Mouse (Mus musculus) heart, postnatal 10 days (tissue): ENCODE results near the gene Zfp13. TPM values are rescaled to one million over a fixed set of nuclear protein-coding genes. Genes with fewer than 3 reads are reported as not detected.
A peak's percentile ranks its signal among the peaks of the same experiment; 100 is the strongest.

Experiments used
- DNase-seq, 2 experiments: peaks; one replicate each; pipeline ENCODE4 v3.0.0; 2021
- intact Hi-C: fragments of 180-260 bp; cut with DNase I; formaldehyde crosslinking; loops from one replicate; pipeline ENCODE4 v1.15.1; 2025
- total RNA-seq, 2 experiments: library from RNA; stranded (reverse); gene quantifications; 2 replicates each; pipeline ENCODE4 v1.2.3; 2021

Zfp13 gene
- total RNA-seq, 2 experiments from 2014 or later, result 8.5 to 10.0 TPM

GRCm38 (mm10) chr17:23551416-23551815 lies 47.9 kb downstream of the Zfp13 start:
- intact Hi-C loops, result no loop called here
- no peak for DNase-seq

GRCm38 (mm10) chr17:23550856-23551255 lies 48.4 kb downstream of the Zfp13 start:
- intact Hi-C loops, result no loop called here
- peak in 1 of 2 experiments; percentile 24 for DNase-seq

GRCm38 (mm10) chr17:23550188-23550791 lies 49.0 kb downstream of the Zfp13 start:
- intact Hi-C loops, result no loop called here

GRCm38 (mm10) chr17:23549441-23549840 lies 49.8 kb downstream of the Zfp13 start:
- DNase-seq, result no peak
- intact Hi-C loops, result loop anchor here (5.0 kb wide), 1 partner anchor 362 kb away; no protein-coding TSS in a partner anchor

More at GRCm38 (mm10) chr17:23550188-23550791, 49.0 kb downstream of the Zfp13 start:
- peak; percentile 94 for DNase-seq

GRCm38 (mm10) chr17:23548615-23549014 lies 50.7 kb downstream of the Zfp13 start:
- intact Hi-C loops, result loop anchor here (5.0 kb wide), 1 partner anchor 361 kb away; no protein-coding TSS in a partner anchor
- peak; percentile 70 to 82 for DNase-seq

GRCm38 (mm10) chr17:23547681-23548443 lies 51.4 kb downstream of the Zfp13 start:
- no peak for DNase-seq
- intact Hi-C loops, result loop anchor here (5.0 kb wide), 1 partner anchor 361 kb away; no protein-coding TSS in a partner anchor

- intact Hi-C loops, result loop anchor here (5.0 kb wide), 1 partner anchor 360 kb away; no protein-coding TSS in a partner anchor
- DNase-seq, result peak; percentile 84 to 89
Measured at GRCm38 (mm10) chr17:23546702-23547505, 52.4 kb downstream of the Zfp13 start.

GRCm38 (mm10) chr17:23546333-23546701 lies 53.0 kb downstream of the Zfp13 start:
- intact Hi-C loops, result loop anchor here (5.0 kb wide), 1 partner anchor 359 kb away; no protein-coding TSS in a partner anchor

GRCm38 (mm10) chr17:23545841-23546240 lies 53.4 kb downstream of the Zfp13 start:
- no peak for DNase-seq
- intact Hi-C loops, result loop anchor here (5.0 kb wide), 1 partner anchor 359 kb away; no protein-coding TSS in a partner anchor

More at GRCm38 (mm10) chr17:23546333-23546701, 53.0 kb downstream of the Zfp13 start:
- DNase-seq, result peak; percentile 78 to 84

- intact Hi-C loops, result loop anchor here (5.0 kb wide), 1 partner anchor 357 kb away; no protein-coding TSS in a partner anchor
- DNase-seq, result no peak
Measured at GRCm38 (mm10) chr17:23544766-23545165, 54.5 kb downstream of the Zfp13 start.

GRCm38 (mm10) chr17:23543983-23544382 lies 55.3 kb downstream of the Zfp13 start:
- DNase-seq, result peak in 1 of 2 experiments; percentile 0
- intact Hi-C loops, result no loop called here

- intact Hi-C loops, result no loop called here
- peak in 1 of 2 experiments; percentile 18 for DNase-seq
Measured at GRCm38 (mm10) chr17:23543325-23543724, 56.0 kb downstream of the Zfp13 start.

- intact Hi-C loops, result no loop called here
- DNase-seq, result peak in 1 of 2 experiments; percentile 11
Measured at GRCm38 (mm10) chr17:23542835-23543234, 56.5 kb downstream of the Zfp13 start.

- peak in 1 of 2 experiments; percentile 22 for DNase-seq
- intact Hi-C loops, result no loop called here
Measured at GRCm38 (mm10) chr17:23542004-23542720, 57.1 kb downstream of the Zfp13 start.

- intact Hi-C loops, result no loop called here
- DNase-seq, result peak in 1 of 2 experiments; percentile 2
Measured at GRCm38 (mm10) chr17:23540605-23541475, 58.4 kb downstream of the Zfp13 start.

GRCm38 (mm10) chr17:23540106-23540505 lies 59.2 kb downstream of the Zfp13 start:
- intact Hi-C loops, result no loop called here
- no peak for DNase-seq

GRCm38 (mm10) chr17:23539608-23540007 lies 59.7 kb downstream of the Zfp13 start:
- DNase-seq, result no peak
- intact Hi-C loops, result no loop called here

GRCm38 (mm10) chr17:23538299-23539015 lies 60.8 kb downstream of the Zfp13 start:
- intact Hi-C loops, result no loop called here
- DNase-seq, result no peak
